Mouse (Mus musculus) brain, embryonic 14.5 days (tissue): ENCODE data around the gene Cbx7.

Source experiments
- CTCF ChIP-seq: fragments of 200-500 bp; IDR thresholded peaks from 2 replicates; pipeline ENCODE4 v1.5.1; 2012; ENCODE audit warnings: inconsistent platforms, mild to moderate bottlenecking, moderate library complexity, borderline replicate concordance; ENCODE audit not compliant: insufficient read depth, insufficient read length; ENCODE audit errors: extremely low read depth
- POLR2A ChIP-seq: fragments of 200-500 bp; IDR thresholded peaks from 2 replicates; pipeline ENCODE4 v1.6.1; 2012; ENCODE audit warnings: mild to moderate bottlenecking, inconsistent platforms, borderline replicate concordance; ENCODE audit not compliant: poor library complexity, insufficient read depth, insufficient read length, severe bottlenecking; ENCODE audit errors: extremely low read depth

DNA sequence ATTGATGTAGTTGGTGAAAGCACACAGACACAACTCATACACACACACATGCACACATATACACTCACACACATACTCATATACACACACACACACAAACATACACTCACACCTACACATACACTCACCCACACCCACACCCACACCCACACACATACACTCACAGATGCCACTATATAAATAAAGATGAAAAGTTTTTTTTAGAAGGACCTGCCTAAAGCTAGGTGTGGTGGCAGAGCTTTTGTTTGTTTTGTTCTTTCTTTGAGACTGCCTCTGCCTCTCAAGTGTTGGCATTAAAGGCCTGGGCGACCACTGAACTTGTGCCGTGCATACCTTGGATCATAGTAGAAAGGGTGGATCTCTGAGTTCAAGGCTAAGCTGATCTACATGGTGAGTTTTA, 69.5 kb downstream of the Cbx7 start:
- no peak for TF ChIP-seq POLR2A
- no peak for TF ChIP-seq CTCF
